Mouse (Mus musculus) embryonic facial prominence, embryonic 10.5 days (tissue): ENCODE measurements around the gene Xxylt1. TPM values are rescaled to one million over a fixed set of nuclear protein-coding genes. Genes with fewer than 3 reads are reported as not detected.

Experiments used
- DNase-seq: peaks from one replicate; pipeline ENCODE4 v3.0.0-alpha.2; 2017; ENCODE audit warnings: low spot score
- H3K27ac ChIP-seq: fragments of 300-500 bp; sonication (generic); replicated peaks from 2 replicates; pipeline ENCODE4 v1.5.1; 2016; ENCODE audit warnings: mild to moderate bottlenecking
- H3K27me3 ChIP-seq: fragments of 300-500 bp; sonication (generic); replicated peaks from 2 replicates; pipeline ENCODE4 v1.6.1; 2016; ENCODE audit warnings: low read depth, mild to moderate bottlenecking; ENCODE audit not compliant: poor library complexity, severe bottlenecking
- H3K36me3 ChIP-seq: fragments of 300-500 bp; sonication (generic); replicated peaks from 2 replicates; pipeline ENCODE4 v1.6.1; 2016; ENCODE audit warnings: mild to moderate bottlenecking, moderate library complexity
- H3K4me1 ChIP-seq: fragments of 300-500 bp; sonication (generic); 2 replicates; pipeline ENCODE4 v1.6.1; 2016
- H3K4me3 ChIP-seq: fragments of 300-500 bp; sonication (generic); 2 replicates; pipeline ENCODE4 v1.5.1; 2016; ENCODE audit warnings: mild to moderate bottlenecking, moderate library complexity
- H3K9me3 ChIP-seq: fragments of 300-500 bp; sonication (generic); 2 replicates; pipeline ENCODE4 v1.6.1; 2016; ENCODE audit warnings: mild to moderate bottlenecking
- WGBS: fragments of 180-500 bp; shearing (Covaris S2); methylation state at CpG from one replicate; pipeline ENCODE4 v1.1.7; 2016; 5-methylcytosine and 5-hydroxymethylcytosine counted together
- polyA plus RNA-seq: library from polyadenylated mRNA; unstranded; fragments of >200 nt; fragmentation: Nextera tagmentation; extraction: Ambion mirVana; gene quantifications from 2 replicates; pipeline ENCODE4 v1.2.1, GENCODE M21; 2016

Gene Xxylt1
- polyA plus RNA-seq, 1 experiment from 2014 or later: 14.5 TPM

DNA sequence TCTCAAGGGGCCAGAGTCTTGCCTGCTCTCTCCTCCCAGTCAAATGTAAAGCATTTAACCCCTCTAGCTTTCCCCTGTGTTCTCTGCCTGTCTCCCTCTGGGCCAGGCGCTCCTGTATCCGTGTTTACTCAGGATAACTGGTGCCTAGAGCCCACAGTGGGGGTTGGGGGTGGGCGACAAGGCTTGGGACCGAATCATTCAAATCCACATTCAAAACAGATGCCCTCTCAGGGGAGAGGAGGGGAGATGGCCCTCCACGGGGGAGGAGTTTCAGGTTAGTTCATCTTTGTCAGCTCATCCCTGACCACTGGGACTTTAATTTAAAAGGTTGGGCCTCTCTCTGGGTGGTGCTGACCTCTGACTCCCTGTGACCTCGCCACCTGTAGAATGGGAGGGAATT, 144.8 kb downstream of the Xxylt1 start:
- 34% methylated on average over 6 of the region's 6 CpGs for WGBS
- peaks cover 46% of the 10 kb centered on the region for H3K4me1 ChIP-seq
- H3K27ac ChIP-seq: no peak overlapping the region

DNA sequence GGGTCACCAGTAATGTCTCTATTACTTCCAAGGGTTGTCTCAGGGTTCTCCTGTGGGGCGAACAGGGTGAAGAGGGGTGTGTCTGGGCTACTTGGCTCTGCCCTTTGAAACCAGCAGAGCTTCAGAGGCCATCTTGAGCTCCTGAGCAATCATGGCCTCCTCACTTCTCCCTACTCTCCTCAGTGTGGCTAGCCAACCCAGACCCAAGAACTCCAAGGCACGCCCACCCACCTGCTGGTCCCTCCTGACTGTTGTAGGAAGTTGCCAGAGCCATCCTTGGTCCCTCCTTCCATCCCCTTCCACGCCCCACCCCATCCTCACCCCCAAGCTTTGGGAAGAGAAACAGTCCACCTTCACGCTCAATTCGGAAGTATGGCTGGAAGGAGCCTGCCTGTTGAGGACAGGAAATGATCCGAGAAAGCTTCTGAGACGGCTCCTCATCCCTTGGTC, 145.2 kb downstream of the Xxylt1 start:
- no peak for DNase-seq
- Histone ChIP-seq H3K27me3 (no peaks in the 10 kb centered on the region), H3K4me1 (peaks cover 46% of the 10 kb centered on the region), H3K4me3 (no peak overlapping the region), H3K36me3 (no peaks in the 10 kb centered on the region), H3K27ac (no peak overlapping the region), H3K9me3 (no peaks in the 10 kb centered on the region)
- 75% methylated on average over 7 of the region's 7 CpGs for WGBS

More for the DNA sequence above, 144.8 kb downstream of the Xxylt1 start:
- Histone ChIP-seq H3K9me3 (no peaks in the 10 kb centered on the region), H3K36me3 (no peaks in the 10 kb centered on the region), H3K27me3 (no peaks in the 10 kb centered on the region), H3K4me3 (no peak overlapping the region)
- no peak for DNase-seq

DNA sequence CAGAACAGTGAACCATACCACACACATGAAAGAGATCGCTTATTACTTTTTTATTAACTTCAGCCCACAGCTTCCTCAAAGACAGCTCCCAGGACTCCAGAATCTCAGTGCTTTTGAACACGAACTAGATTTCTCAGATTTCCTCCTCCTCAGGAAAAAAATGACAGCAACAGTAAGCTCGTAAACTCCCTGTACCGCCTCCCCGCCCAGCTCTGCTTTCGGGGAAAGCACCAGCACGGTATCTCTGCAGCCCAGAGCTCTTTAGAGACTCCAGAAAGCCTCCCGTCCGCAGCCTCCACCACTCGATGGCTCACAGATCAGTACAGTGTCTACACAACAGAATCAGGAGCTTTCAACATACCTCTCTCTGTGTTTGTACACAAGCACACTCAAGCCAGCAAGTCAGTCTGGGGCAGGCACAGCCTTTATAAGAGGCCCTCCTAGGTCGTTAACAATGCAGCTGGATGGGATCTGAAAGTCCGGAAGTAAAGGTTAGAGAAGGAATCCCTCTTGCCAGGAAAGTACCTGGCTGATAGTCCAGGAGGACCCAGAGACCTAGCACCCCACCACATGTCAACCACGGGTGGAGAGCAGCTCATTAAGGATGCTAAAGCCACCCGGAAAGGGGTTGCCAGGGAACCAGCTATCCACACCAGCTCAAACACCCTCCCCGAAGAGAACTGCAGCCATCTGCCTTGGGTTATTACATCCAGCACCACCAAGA, 146.1 kb downstream of the Xxylt1 start:
- no peaks in the 10 kb centered on the region for H3K36me3 ChIP-seq
- 0 out of 2 replicates have a peak overlapping the region, but pooled peaks have one; percentile 55 for H3K27ac ChIP-seq
- peaks cover 44% of the 10 kb centered on the region for H3K4me1 ChIP-seq

DNA sequence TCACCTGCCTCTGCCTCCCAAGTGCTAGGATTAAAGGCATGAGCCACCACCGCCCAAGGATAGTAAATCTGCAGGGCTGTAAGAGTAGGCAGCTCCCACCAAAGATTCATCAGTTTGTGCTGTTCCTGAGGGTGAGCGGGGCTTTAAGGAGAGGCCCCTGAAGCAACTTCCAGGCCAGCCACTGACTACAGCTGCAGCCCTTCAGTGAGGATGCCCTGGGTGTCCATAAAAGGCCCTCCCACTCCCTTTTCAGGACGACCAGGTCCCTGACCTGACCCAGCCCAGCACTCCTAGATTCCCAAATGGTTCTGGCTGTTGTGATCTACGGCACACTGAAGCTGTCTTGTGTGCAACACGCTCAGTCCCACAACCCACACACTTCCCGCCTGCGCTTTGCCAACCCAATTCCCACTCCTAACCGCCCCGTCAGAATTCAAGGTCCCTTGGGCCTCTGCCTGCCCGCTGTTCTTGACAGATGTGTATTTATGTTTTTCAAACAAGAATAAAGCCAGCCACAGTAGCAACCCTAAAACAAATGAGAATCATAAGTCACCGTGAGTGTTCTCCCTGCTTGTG, 146.9 kb downstream of the Xxylt1 start:
- Histone ChIP-seq H3K4me1 (peaks cover 36% of the 10 kb centered on the region), H3K4me3 (no peak overlapping the region), H3K36me3 (no peaks in the 10 kb centered on the region), H3K9me3 (peaks cover 5% of the 10 kb centered on the region; the same call in 1 of the 2 replicates), H3K27ac (0 out of 2 replicates have a peak overlapping the region, but pooled peaks have one; percentile 11), H3K27me3 (no peaks in the 10 kb centered on the region)
- whole genome bisulfite sequencing: 77% methylated on average over 11 of the region's 11 CpGs
- no peak for DNase-seq

More for the DNA sequence above, 146.1 kb downstream of the Xxylt1 start:
- H3K9me3 ChIP-seq: peaks cover 5% of the 10 kb centered on the region; the same call in 1 of the 2 replicates
- WGBS: 74% methylated on average over 15 of the region's 15 CpGs
- H3K27me3 ChIP-seq: no peaks in the 10 kb centered on the region
- no peak overlapping the region for H3K4me3 ChIP-seq
- DNase-seq: no peak

DNA sequence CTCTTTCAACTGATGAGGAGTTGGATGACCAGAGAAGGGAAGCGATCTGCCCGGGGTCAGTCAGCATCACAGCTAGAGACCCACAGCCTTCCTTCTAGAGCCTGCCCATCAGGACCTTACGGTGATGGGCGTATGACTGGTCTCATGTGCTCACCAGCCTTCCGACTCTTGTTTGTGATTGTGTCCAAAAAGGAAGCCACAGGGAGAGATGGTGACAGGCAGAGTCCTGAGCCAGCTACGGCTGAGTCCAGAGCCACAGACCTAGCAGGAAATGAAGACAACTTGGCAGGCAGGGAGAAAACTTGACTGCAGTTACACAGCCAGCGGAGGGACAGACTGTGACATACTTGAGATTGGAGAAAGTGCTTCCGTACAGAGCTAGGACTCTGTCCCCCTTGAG, 147.9 kb downstream of the Xxylt1 start:
- no peaks in the 10 kb centered on the region for H3K36me3 ChIP-seq
- no peak overlapping the region for H3K4me3 ChIP-seq
- H3K9me3 ChIP-seq: peaks cover 5% of the 10 kb centered on the region; the same call in 1 of the 2 replicates
- WGBS: 90% methylated on average over 8 of the region's 8 CpGs
- no peaks in the 10 kb centered on the region for H3K27me3 ChIP-seq
- no peak for DNase-seq
- no peak overlapping the region for H3K27ac ChIP-seq
- H3K4me1 ChIP-seq: peaks cover 35% of the 10 kb centered on the region

DNA sequence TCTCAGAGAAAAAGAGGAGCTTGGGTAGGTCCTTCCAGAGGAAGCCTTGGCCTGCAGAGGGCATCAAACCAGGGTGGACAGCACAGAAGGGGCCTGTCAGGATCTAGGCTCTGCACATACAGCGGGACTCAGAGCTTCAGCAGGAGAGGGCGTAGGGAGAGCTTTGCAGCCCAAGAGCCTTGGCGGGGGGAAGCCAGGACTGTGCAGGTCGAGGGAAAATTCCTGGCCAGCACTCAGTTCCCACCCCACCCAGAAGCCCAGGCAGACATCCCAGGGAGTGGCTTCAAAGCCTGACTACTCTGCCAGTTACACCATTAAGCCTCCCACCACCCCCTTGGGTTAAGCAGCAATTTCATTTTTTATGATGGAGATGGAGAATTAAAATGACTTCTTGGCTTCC, 148.4 kb downstream of the Xxylt1 start:
- Histone ChIP-seq H3K4me3 (no peak overlapping the region), H3K4me1 (peaks cover 41% of the 10 kb centered on the region), H3K36me3 (no peaks in the 10 kb centered on the region), H3K27ac (no peak overlapping the region), H3K9me3 (peaks cover 5% of the 10 kb centered on the region; the same call in 1 of the 2 replicates), H3K27me3 (no peaks in the 10 kb centered on the region)
- DNase-seq: no peak
- 64% methylated on average over 4 of the region's 4 CpGs for WGBS

DNA sequence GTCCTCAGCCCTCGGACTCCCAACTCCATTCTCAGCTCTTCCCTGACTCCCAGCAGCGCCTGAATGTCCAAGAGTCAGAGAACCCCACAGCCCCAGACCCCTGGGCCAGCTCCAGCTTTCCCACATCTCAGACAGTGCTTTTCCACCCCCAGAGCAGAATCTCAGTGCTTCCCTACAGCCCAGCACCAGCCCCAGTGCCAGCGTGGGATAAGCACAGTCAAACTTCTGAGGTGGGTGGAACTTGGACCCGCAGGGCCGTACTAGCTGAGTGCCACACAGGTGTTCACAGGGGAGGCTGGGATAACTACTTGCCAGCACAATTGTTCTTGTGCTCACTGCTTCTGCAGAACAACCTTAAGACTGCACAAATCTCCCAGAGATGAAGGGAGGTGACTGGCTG, 149.0 kb downstream of the Xxylt1 start:
- 81% methylated on average over 5 of the region's 5 CpGs for WGBS
- DNase-seq: no peak

DNA sequence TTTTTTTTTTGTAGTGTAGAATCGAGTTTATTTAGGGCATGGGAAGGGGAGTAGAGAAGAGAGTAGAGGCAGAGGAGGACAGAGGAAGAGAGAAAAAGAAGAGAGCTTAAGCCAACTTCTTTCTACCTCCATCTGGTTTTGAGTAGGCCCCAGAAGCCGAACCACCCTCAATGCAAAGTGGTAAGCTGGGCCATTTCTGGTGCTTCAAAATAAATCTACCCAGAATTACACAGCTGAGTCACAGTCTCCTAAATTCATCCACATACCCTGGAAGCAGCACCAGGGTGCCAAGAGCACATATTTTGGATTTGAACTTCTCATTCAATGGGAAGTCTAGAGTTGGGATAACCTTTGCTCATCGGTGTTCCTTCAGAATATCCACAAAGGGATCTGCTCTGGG, 152.1 kb downstream of the Xxylt1 start:
- Histone ChIP-seq H3K4me3 (no peak overlapping the region), H3K27me3 (no peaks in the 10 kb centered on the region), H3K27ac (no peak overlapping the region), H3K4me1 (peaks cover 24% of the 10 kb centered on the region), H3K9me3 (peaks cover 5% of the 10 kb centered on the region; the same call in 1 of the 2 replicates), H3K36me3 (no peaks in the 10 kb centered on the region)
- DNase-seq: no peak
- WGBS: 90% methylated on average over 3 of the region's 3 CpGs

More for the DNA sequence above, 149.0 kb downstream of the Xxylt1 start:
- H3K9me3 ChIP-seq: peaks cover 5% of the 10 kb centered on the region; the same call in 1 of the 2 replicates
- no peak overlapping the region for H3K27ac ChIP-seq
- no peak overlapping the region for H3K4me3 ChIP-seq
- H3K27me3 ChIP-seq: no peaks in the 10 kb centered on the region
- H3K4me1 ChIP-seq: peaks cover 41% of the 10 kb centered on the region
- H3K36me3 ChIP-seq: no peaks in the 10 kb centered on the region

DNA sequence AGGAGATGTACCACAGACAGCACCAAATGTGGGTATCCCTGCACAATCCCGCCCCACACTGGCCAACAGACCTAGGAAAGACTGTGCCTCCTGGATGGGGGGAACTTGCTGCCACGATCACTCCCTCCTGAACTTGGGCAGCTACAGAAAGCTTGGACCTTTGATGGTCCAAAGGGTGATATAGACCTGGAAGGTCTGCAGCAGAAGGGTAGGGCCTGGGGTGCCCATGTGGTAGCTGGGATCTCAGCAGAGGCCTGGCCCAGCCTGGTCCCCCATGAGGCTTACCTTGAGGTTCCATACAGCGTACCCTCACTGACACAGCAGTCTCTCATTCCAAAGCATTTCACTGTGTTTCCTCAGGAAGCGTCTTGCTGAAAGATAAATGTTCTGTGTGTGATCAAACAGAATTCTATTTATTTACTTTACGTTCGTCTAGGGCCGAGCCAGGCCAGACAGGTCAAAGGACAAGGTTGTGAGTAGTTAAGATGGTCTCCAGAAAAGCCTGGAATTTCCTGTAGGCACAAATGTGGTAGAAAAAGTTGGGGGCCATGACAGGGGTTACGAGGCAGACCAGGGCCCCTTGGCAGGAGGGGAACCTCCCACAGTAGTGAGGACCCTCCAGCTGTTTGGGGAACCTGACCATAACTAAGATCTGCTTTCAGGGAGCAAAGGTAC, 153.0 kb downstream of the Xxylt1 start:
- H3K27me3 ChIP-seq: no peaks in the 10 kb centered on the region
- H3K36me3 ChIP-seq: no peaks in the 10 kb centered on the region
- peaks cover 5% of the 10 kb centered on the region; the same call in 1 of the 2 replicates for H3K9me3 ChIP-seq
- no peak overlapping the region for H3K4me3 ChIP-seq
- no peak overlapping the region; the same call in 1 of the 2 replicates for H3K27ac ChIP-seq
- 54% methylated on average over 8 of the region's 8 CpGs for WGBS
- H3K4me1 ChIP-seq: peaks cover 23% of the 10 kb centered on the region
- no peak for DNase-seq

DNA sequence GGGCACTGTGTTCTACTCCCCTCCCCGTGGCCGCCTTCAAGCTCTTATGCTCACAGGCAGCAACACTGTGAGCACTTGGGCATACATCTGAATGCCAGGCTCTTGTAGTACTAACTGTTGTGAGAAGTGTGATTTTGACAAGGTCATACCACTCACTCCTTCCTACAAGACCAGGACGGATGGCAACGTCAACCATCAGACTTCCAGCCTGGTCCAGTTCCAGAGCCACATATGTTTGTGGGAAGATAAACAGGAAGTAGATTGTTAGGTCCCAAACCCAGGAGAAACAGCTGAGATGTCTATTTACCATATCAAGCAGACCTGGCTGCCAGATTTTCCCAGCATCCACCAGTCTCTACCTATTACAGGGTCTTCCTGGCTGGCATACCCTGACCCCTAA, 155.7 kb downstream of the Xxylt1 start:
- H3K9me3 ChIP-seq: peaks cover 7% of the 10 kb centered on the region; the same call in 1 of the 2 replicates
- no peaks in the 10 kb centered on the region for H3K27me3 ChIP-seq
- H3K4me3 ChIP-seq: no peak overlapping the region
- H3K27ac ChIP-seq: 0 out of 2 replicates have a peak overlapping the region, but pooled peaks have one; percentile 30
- WGBS: 80% methylated on average over 4 of the region's 4 CpGs
- peaks cover 20% of the 10 kb centered on the region for H3K4me1 ChIP-seq
- H3K36me3 ChIP-seq: 0 out of 2 replicates have a peak, but pooled peaks cover under 1% of the 10 kb centered on the region
- no peak for DNase-seq

DNA sequence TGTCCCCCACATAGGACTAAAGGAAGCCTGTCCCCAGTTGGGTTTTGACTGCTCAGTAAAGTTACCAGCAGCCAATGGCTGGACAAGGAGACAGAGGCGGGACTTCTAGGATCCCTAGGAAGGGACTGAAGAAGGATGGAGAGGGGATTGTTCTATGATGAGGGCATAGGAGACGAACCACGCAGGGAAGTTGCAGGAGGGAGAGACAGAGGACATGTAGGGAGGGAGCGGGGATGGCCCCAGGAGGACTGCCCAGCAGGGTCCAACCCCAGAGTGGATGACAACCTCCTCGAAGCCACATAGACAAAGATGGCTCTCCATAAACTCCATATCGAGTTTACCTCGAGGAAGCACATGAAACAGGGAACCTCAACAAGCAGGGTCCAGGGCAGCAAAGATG, 157.3 kb downstream of the Xxylt1 start:
- no peak for DNase-seq

DNA sequence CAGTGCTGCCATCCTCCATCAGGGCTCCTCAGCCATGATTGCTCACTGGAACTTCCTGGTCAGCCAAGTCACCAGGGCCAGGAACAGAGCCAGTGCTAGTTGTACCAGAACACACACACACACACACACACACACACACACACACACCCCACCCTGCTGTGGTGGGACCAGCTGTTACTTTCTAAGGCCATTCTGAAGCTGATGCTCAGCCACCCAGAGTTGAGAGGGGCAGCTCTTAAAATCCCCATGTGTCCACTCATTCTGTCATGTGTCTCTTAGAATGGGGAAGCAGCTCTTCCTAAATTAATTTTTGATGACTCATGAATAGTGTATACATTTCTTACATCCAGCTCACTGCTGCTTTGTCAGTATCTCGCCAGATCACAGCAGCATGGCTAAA, 158.7 kb downstream of the Xxylt1 start:
- Histone ChIP-seq H3K27ac (no peak overlapping the region), H3K36me3 (peaks cover 6% of the 10 kb centered on the region; the same call in 1 of the 2 replicates), H3K27me3 (no peaks in the 10 kb centered on the region), H3K4me3 (no peak overlapping the region), H3K9me3 (peaks cover 15% of the 10 kb centered on the region), H3K4me1 (peaks cover 10% of the 10 kb centered on the region)
- 71% methylated on average over 1 of the region's 1 CpGs for WGBS
- no peak for DNase-seq

More for the DNA sequence above, 157.3 kb downstream of the Xxylt1 start:
- Histone ChIP-seq H3K27ac (no peak overlapping the region), H3K27me3 (no peaks in the 10 kb centered on the region), H3K4me1 (peaks cover 20% of the 10 kb centered on the region), H3K36me3 (peaks cover 6% of the 10 kb centered on the region; the same call in 1 of the 2 replicates), H3K4me3 (no peak overlapping the region), H3K9me3 (peaks cover 15% of the 10 kb centered on the region)
- WGBS: 72% methylated on average over 7 of the region's 7 CpGs
